Mouse (Mus musculus) cerebral cortex, adult 2 months (tissue): Measurements from ENCODE around the gene Gzmb.

Experiments
- WGBS: fragments of 180-500 bp; shearing (Covaris S2); methylation state at CpG from one replicate; pipeline ENCODE4 v1.1.7; 2018; 5-methylcytosine and 5-hydroxymethylcytosine counted together

Gene Gzmb

GRCm38 (mm10) chr14:56262153-56262552 is at the start of gene Gzmb:
Gene Gzmb (minus strand): TSS chr14:56262260.
- WGBS = 94% methylated on average over 5 of the region's 5 CpGs

GRCm38 (mm10) chr14:56310238-56310637 is 48.2 kb upstream of the Gzmb start:
- 72% methylated on average over 9 of the region's 9 CpGs for WGBS

GRCm38 (mm10) chr14:56304149-56304548 is 42.1 kb upstream of the Gzmb start:
- WGBS = 1% methylated on average over 4 of the region's 4 CpGs

- WGBS = 68% methylated on average over 10 of the region's 10 CpGs
Measured at GRCm38 (mm10) chr14:56303506-56304025, 41.5 kb upstream of the Gzmb start.

GRCm38 (mm10) chr14:56302091-56302490 is 40.0 kb upstream of the Gzmb start:
- WGBS = 95% methylated on average over 3 of the region's 3 CpGs

- 58% methylated on average over 5 of the region's 5 CpGs for WGBS
Measured at GRCm38 (mm10) chr14:56296786-56297185, 34.7 kb upstream of the Gzmb start.

- 90% methylated on average over 4 of the region's 4 CpGs for WGBS
Measured at GRCm38 (mm10) chr14:56296106-56296505, 34.0 kb upstream of the Gzmb start.

GRCm38 (mm10) chr14:56288651-56289050 is 26.6 kb upstream of the Gzmb start:
- WGBS = 33% methylated on average over 5 of the region's 5 CpGs

GRCm38 (mm10) chr14:56287806-56288205 is 25.7 kb upstream of the Gzmb start:
- 83% methylated on average over 5 of the region's 5 CpGs for WGBS

- WGBS = 90% methylated on average over 6 of the region's 6 CpGs
Measured at GRCm38 (mm10) chr14:56284356-56285325, 22.6 kb upstream of the Gzmb start.

- WGBS = 93% methylated on average over 1 of the region's 1 CpGs
Measured at GRCm38 (mm10) chr14:56283816-56284215, 21.8 kb upstream of the Gzmb start.

GRCm38 (mm10) chr14:56281090-56281489 is 19.0 kb upstream of the Gzmb start:
- 41% methylated on average over 5 of the region's 5 CpGs for WGBS

GRCm38 (mm10) chr14:56278691-56279090 is 16.6 kb upstream of the Gzmb start:
- WGBS = 55% methylated on average over 7 of the region's 7 CpGs

GRCm38 (mm10) chr14:56276096-56276495 is 14.0 kb upstream of the Gzmb start:
- WGBS = 82% methylated on average over 7 of the region's 7 CpGs

- whole genome bisulfite sequencing = 95% methylated on average over 1 of the region's 1 CpGs
Measured at GRCm38 (mm10) chr14:56266109-56266508, 4.0 kb upstream of the Gzmb start.

GRCm38 (mm10) chr14:56234556-56234955 is 27.5 kb downstream of the Gzmb start, which contains the start of gene Gzmc:
Gene Gzmc (minus strand): TSS chr14:56234656.
- whole genome bisulfite sequencing = 75% methylated on average over 2 of the region's 2 CpGs

GRCm38 (mm10) chr14:56211317-56211716 is 50.7 kb downstream of the Gzmb start, which contains the start of gene Gzmf:
Gene Gzmf (minus strand): TSS chr14:56211417.
- WGBS = 96% methylated on average over 4 of the region's 4 CpGs
